Mouse (Mus musculus): ENCODE data around the gene Uckl1. TPM values are rescaled to one million over a fixed set of nuclear protein-coding genes. Genes with fewer than 3 reads are reported as not detected.

The Uckl1 gene
- total and polyA plus RNA-seq, 3 experiments: 16.0 to 31.9 (median 18.7) TPM

GRCm38 (mm10) chr2:181571941-181572670 lies 12.6 kb downstream of the Uckl1 start:
- no peak overlapping the region for H3K9ac ChIP-seq (ENCODE audit: insufficient read depth, low read depth)
- no peak for DNase-seq (ENCODE audit: extremely low read depth)
- TF ChIP-seq CHD1 (IDR thresholded peaks at IDR 0.05; ENCODE audit: low read depth, low read length) (no peak), ZMIZ1 (IDR thresholded peaks at IDR 0.05; ENCODE audit: low read depth, low read length) (no peak), TBP (conservative IDR thresholded peaks at IDR 0.05; ENCODE audit: low read depth, low read length) (no peak), CTCF (conservative IDR thresholded peaks at IDR 0.05 in 1 of 2, IDR thresholded peaks at IDR 0.05 in 1 of 2; ENCODE audit: low read depth in 2 of 2, low read length in 2 of 2) (no peak), GABPA (IDR thresholded peaks at IDR 0.05; ENCODE audit: insufficient replicate concordance, low read depth, low read length) (no peak), MAX (IDR thresholded peaks at IDR 0.05; ENCODE audit: low read length) (no peak), PAX5 (IDR thresholded peaks at IDR 0.05; ENCODE audit: low read length) (no peak), USF2 (conservative IDR thresholded peaks at IDR 0.05; ENCODE audit: low read depth, low read length) (no peak), TCF12 (IDR thresholded peaks at IDR 0.05; ENCODE audit: low read depth, low read length) (no peak), ZC3H11A (IDR thresholded peaks at IDR 0.05; ENCODE audit: low read depth, low read length) (no peak), ELF1 (IDR thresholded peaks at IDR 0.05; ENCODE audit: low read depth, low read length) (no peak), E2F4 (IDR thresholded peaks at IDR 0.05; ENCODE audit: insufficient replicate concordance, low read depth, low read length) (no peak), RAD21 (IDR thresholded peaks at IDR 0.05; ENCODE audit: low read depth, low read length) (no peak), NRF1 (IDR thresholded peaks at IDR 0.05; ENCODE audit: low read depth, low read length) (no peak), RCOR1 (conservative IDR thresholded peaks at IDR 0.05; ENCODE audit: low read depth, low read length) (no peak), UBTF (IDR thresholded peaks at IDR 0.05; ENCODE audit: low read depth, low read length) (no peak)
- peaks cover 0 to 7% of the 10 kb centered on the region in 2 experiments; a peak in 2 of 4 replicates for H3K4me1 ChIP-seq (ENCODE audit: control insufficient read depth in 1 of 2, insufficient read depth in 2 of 2)
- H3K4me3 ChIP-seq (replicated peaks in 1 of 3; ENCODE audit: low read depth in 2 of 3, low read length in 2 of 3, poor library complexity in 1 of 3): no peak overlapping the region
- H3K27me3 ChIP-seq (replicated peaks): no peaks in the 10 kb centered on the region
- in situ Hi-C loops (cut with MboI; ENCODE audit: low pct_ligation_motif_present, low pct_unique_long_range_greater_than_20kb, low sequenced_read_pairs) (no loop called here), dilution Hi-C loops (cut with MboI; ENCODE audit: extremely low pct_ligation_motif_present, extremely low pct_unique_long_range_greater_than_20kb, low sequenced_read_pairs) (no loop called here)
- peaks cover 46 to 81% of the 10 kb centered on the region in 2 experiments for H3K36me3 ChIP-seq (replicated peaks in 1 of 2; ENCODE audit: control insufficient read depth in 1 of 2, insufficient read depth in 1 of 2, low read length in 1 of 2)
- no peak overlapping the region for H3K27ac ChIP-seq (ENCODE audit: insufficient read depth, low read depth)
- H3K9me3 ChIP-seq (replicated peaks; ENCODE audit: low read length): no peaks in the 10 kb centered on the region
- no peak overlapping the region for H3K4me2 ChIP-seq (ENCODE audit: insufficient read depth, low read depth, poor library complexity, severe bottlenecking)
- H3K79me2 ChIP-seq (replicated peaks; ENCODE audit: control insufficient read depth, extremely low read depth, insufficient read depth, poor library complexity, severe bottlenecking): no peaks in the 10 kb centered on the region

GRCm38 (mm10) chr2:181570921-181571595 lies 13.6 kb downstream of the Uckl1 start:
- no peaks in the 10 kb centered on the region for H3K79me2 ChIP-seq (replicated peaks; ENCODE audit: control insufficient read depth, extremely low read depth, insufficient read depth, poor library complexity, severe bottlenecking)
- no peak for DNase-seq (ENCODE audit: extremely low read depth)
- in situ Hi-C loops (cut with MboI; ENCODE audit: low pct_ligation_motif_present, low pct_unique_long_range_greater_than_20kb, low sequenced_read_pairs): no loop called here
- H3K4me1 ChIP-seq (ENCODE audit: control insufficient read depth in 1 of 2, insufficient read depth in 2 of 2): peaks cover 0 to 7% of the 10 kb centered on the region in 2 experiments; a peak in 2 of 4 replicates
- no peak overlapping the region for H3K27ac ChIP-seq (ENCODE audit: insufficient read depth, low read depth)
- no peak overlapping the region for H3K4me3 ChIP-seq (replicated peaks in 1 of 3; ENCODE audit: low read depth in 2 of 3, low read length in 2 of 3, poor library complexity in 1 of 3)
- peaks cover 46 to 80% of the 10 kb centered on the region in 2 experiments for H3K36me3 ChIP-seq (replicated peaks in 1 of 2; ENCODE audit: control insufficient read depth in 1 of 2, insufficient read depth in 1 of 2, low read length in 1 of 2)
- no peaks in the 10 kb centered on the region for H3K27me3 ChIP-seq (replicated peaks)
- H3K9me3 ChIP-seq (replicated peaks; ENCODE audit: low read length): no peaks in the 10 kb centered on the region
- H3K4me2 ChIP-seq (ENCODE audit: insufficient read depth, low read depth, poor library complexity, severe bottlenecking): no peak overlapping the region
- no peak overlapping the region for H3K9ac ChIP-seq (ENCODE audit: insufficient read depth, low read depth)
- dilution Hi-C loops (cut with MboI; ENCODE audit: extremely low pct_ligation_motif_present, extremely low pct_unique_long_range_greater_than_20kb, low sequenced_read_pairs): no loop called here
- no peak for TF ChIP-seq BHLHE40 (IDR thresholded peaks at IDR 0.05; ENCODE audit: low read depth, low read length)
- no peak for TF ChIP-seq MXI1 (IDR thresholded peaks at IDR 0.05; ENCODE audit: low read depth, low read length)
- TF ChIP-seq MAZ (IDR thresholded peaks at IDR 0.05; ENCODE audit: low read depth, low read length): no peak
- no peak for TF ChIP-seq ZKSCAN1 (IDR thresholded peaks at IDR 0.05; ENCODE audit: borderline replicate concordance, low read depth, low read length)
- no peak for TF ChIP-seq ZNF384 (IDR thresholded peaks at IDR 0.05; ENCODE audit: low read depth, low read length)
- TF ChIP-seq RAD21 (IDR thresholded peaks at IDR 0.05; ENCODE audit: low read depth, low read length): no peak
- no peak for TF ChIP-seq EP300 (IDR thresholded peaks at IDR 0.05; ENCODE audit: low read length)
- TF ChIP-seq ZC3H11A (IDR thresholded peaks at IDR 0.05; ENCODE audit: low read depth, low read length): no peak
- TF ChIP-seq TCF12 (IDR thresholded peaks at IDR 0.05; ENCODE audit: low read depth, low read length): no peak
- no peak for TF ChIP-seq NRF1 (IDR thresholded peaks at IDR 0.05; ENCODE audit: low read depth, low read length)
- no peak for TF ChIP-seq CTCF (conservative IDR thresholded peaks at IDR 0.05 in 1 of 2, IDR thresholded peaks at IDR 0.05 in 1 of 2; ENCODE audit: low read depth in 2 of 2, low read length in 2 of 2)
- no peak for TF ChIP-seq JUN (IDR thresholded peaks at IDR 0.05; ENCODE audit: insufficient read depth, low read depth, low read length)
- no peak for TF ChIP-seq SMC3 (IDR thresholded peaks at IDR 0.05; ENCODE audit: low read depth, low read length)
- TF ChIP-seq TBP (conservative IDR thresholded peaks at IDR 0.05; ENCODE audit: low read depth, low read length): no peak
